Mouse (Mus musculus) C3H10T1/2 (cell line): ENCODE measurements around the gene Ccdc180. TPM values are rescaled to one million over a fixed set of nuclear protein-coding genes. Genes with fewer than 3 reads are reported as not detected.

Source experiments
- polyA plus RNA-seq, 2 experiments: library from polyadenylated mRNA; unstranded; fragments of >200 nt; fragmentation: generic; extraction: Trizol; gene quantifications; one replicate each; pipeline ENCODE4 v1.2.1; 2012; ENCODE audit warnings: missing spikeins in 2 of 2

Gene Ccdc180
- polyA plus RNA-seq, result under 1 TPM; 0.05 to 0.19 TPM

GRCm38 (mm10) chr4:45890066-45890761, at the start of gene Ccdc180:
Ccdc180 (plus strand) TSS chr4:45890303.

DNA sequence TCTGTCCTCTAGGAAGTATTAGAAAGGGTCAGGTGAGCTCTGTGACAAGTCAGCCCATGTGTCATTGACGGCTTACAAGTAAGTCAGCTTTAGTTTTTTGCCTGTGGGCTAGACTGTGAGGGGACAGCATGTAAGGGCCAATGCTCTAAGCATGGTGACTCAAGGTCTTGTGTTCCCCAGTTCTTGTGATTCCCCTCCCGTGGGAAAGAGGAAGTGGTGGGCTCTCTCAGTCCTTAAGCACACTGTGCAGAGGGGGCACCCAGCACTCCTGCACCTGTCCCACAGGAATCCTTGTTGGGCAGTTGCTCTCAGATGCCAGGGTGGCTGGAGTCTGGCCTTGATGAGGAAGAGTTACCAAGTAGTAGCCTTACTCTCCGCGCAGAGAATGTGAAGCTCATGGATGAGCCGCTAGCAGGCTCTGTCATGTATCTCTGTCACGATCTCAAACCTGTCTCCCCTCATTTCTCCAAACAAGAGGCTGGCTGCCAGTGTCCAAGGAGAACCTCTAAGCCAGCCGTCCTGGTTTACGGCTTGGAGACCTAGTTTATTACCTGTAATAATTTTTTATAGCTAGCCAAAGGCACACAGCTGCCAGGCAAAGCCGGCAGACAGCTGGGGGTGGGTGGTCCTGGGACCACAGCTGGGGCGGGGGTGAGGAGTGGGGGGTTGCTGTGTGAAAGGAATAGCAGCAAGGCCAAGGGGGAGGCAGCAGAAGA, 41.8 kb upstream of the Ccdc180 start, which contains the start of gene Stra6l:
Gene Stra6l (plus strand): TSS at position 556 of the 716 bp plus-strand sequence.

GRCm38 (mm10) chr4:45964771-45965439, 74.8 kb downstream of the Ccdc180 start, which contains the start of gene Tdrd7:
Tdrd7 (plus strand) TSS chr4:45965334.

Other genes starting within 250 kb of the Ccdc180 start
- not detected for gene Aldh1b1, start 91.3 kb upstream of the Ccdc180 start, polyA plus RNA-seq
- not detected for gene Igfbpl1, start 63.4 kb upstream of the Ccdc180 start, polyA plus RNA-seq
- gene Stra6l, start 41.6 kb upstream of the Ccdc180 start, polyA plus RNA-seq, result not detected
- gene Tdrd7, start 75.0 kb downstream of the Ccdc180 start, polyA plus RNA-seq, result 10 to 100 TPM in 1 of 2 experiments, 1 to 10 TPM in 1; 5.8 to 32.5 TPM
- gene Tmod1, start 148.6 kb downstream of the Ccdc180 start, polyA plus RNA-seq, result 1 to 10 TPM; 1.3 to 2.3 TPM
- 10 to 100 TPM; 22.9 to 36.7 TPM for gene Ncbp1, start 248.3 kb downstream of the Ccdc180 start, polyA plus RNA-seq
- gene Tstd2, start 248.4 kb downstream of the Ccdc180 start, polyA plus RNA-seq, result 10 to 100 TPM in 1 of 2 experiments, 1 to 10 TPM in 1; 1.8 to 13.4 TPM